Mouse (Mus musculus): ENCODE results near the gene Gm10447. TPM values are rescaled to one million over a fixed set of nuclear protein-coding genes. Genes with fewer than 3 reads are reported as not detected.

Gm10447 gene
- polyA plus RNA-seq, 1 experiment from 2014 or later = not detected

GRCm38 (mm10) chr11:53451361-53451760, 5.5 kb downstream of the Gm10447 start:
- H3K27ac ChIP-seq (ENCODE audit: low read length) = no peak overlapping the region
- no peaks in the 10 kb centered on the region for H3K9me3 ChIP-seq (ENCODE audit: control insufficient read depth, low read length)
- ATAC-seq = no peak
- H3K4me3 ChIP-seq (replicated peaks; ENCODE audit: low read length) = no peak overlapping the region
- no peak overlapping the region for H3K9ac ChIP-seq (replicated peaks; ENCODE audit: low read depth, low read length)
- H3K4me2 ChIP-seq (ENCODE audit: low read length) = no peak overlapping the region
- H3K27me3 ChIP-seq (replicated peaks; ENCODE audit: control insufficient read depth, insufficient read depth, low read length) = peaks cover 3% of the 10 kb centered on the region; the same call in 1 of the 2 replicates
- H3K36me3 ChIP-seq (ENCODE audit: control insufficient read depth, insufficient read depth) = no peaks in the 10 kb centered on the region
- no peaks in the 10 kb centered on the region for H3K4me1 ChIP-seq (replicated peaks; ENCODE audit: control insufficient read depth, insufficient read depth, low read length)
- 83% methylated on average over 2 of the region's 2 CpGs for WGBS

DNA sequence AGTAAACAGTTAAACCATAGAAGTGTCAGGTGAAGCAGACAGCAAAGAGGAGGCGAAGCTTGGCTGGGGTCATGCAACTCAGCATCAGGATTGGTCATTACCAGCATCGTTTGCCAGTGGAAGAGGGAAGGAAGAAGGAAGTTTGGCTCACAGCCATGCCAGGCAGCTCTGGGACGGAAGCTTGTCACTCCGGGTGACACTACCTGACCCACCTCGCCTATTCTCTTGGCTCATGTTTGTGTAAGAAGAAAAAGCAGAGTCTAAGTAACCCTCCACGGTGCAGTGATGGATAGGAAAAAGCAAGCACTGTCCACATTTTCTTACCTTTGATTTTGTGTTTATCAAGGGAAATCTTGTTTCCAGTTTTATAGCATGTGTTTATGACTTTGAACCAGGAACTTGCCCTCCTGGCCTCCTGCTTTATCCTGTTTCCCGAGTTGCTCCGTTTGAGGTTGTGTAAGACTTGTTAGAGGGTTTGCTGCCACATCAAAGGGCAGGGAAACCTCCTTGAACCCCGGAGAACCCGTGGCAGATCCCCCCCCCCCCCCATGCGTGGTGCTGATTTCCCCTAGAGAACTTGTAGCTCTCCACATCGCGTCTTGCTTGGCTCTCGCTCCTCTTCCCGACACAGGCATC, 6.7 kb downstream of the Gm10447 start:
- ATAC-seq = no peak
- no peak overlapping the region for H3K4me3 ChIP-seq (replicated peaks; ENCODE audit: low read length)
- H3K9ac ChIP-seq (replicated peaks; ENCODE audit: low read depth, low read length) = no peak overlapping the region
- H3K27ac ChIP-seq (ENCODE audit: low read length) = no peak overlapping the region
- no peaks in the 10 kb centered on the region for H3K4me1 ChIP-seq (replicated peaks; ENCODE audit: control insufficient read depth, insufficient read depth, low read length)
- no peaks in the 10 kb centered on the region for H3K36me3 ChIP-seq (ENCODE audit: control insufficient read depth, insufficient read depth)
- H3K27me3 ChIP-seq (replicated peaks; ENCODE audit: control insufficient read depth, insufficient read depth, low read length) = no peaks in the 10 kb centered on the region
- WGBS = 66% methylated on average over 15 of the region's 15 CpGs
- no peaks in the 10 kb centered on the region for H3K9me3 ChIP-seq (ENCODE audit: control insufficient read depth, low read length)
- no peak overlapping the region for H3K4me2 ChIP-seq (ENCODE audit: low read length)

DNA sequence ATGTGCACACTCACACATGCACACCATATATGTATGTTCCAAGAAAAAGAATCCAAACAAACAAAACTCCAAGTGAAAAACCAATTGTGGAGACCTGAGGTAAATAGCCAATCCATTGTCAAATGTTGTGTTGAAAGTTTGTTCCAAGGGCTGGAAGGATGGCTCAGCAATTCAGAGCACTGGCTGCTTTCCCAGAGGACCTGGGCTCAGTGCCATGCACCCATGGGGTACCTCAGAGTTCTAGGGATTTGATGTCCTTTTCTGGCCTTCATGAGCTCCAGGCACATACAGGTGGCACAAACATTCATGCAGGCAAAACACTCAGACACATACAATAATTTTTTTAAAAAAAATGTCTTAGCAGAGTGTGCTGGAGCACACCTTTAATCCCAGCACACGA, 8.4 kb downstream of the Gm10447 start:
- no peak overlapping the region for H3K27ac ChIP-seq (ENCODE audit: low read length)
- ATAC-seq = no peak
- no peak overlapping the region for H3K4me2 ChIP-seq (ENCODE audit: low read length)
- H3K4me3 ChIP-seq (replicated peaks; ENCODE audit: low read length) = no peak overlapping the region
- H3K9ac ChIP-seq (replicated peaks; ENCODE audit: low read depth, low read length) = no peak overlapping the region
- WGBS = 85% methylated on average over 1 of the region's 1 CpGs
- no peaks in the 10 kb centered on the region for H3K9me3 ChIP-seq (ENCODE audit: control insufficient read depth, low read length)
- H3K27me3 ChIP-seq (replicated peaks; ENCODE audit: control insufficient read depth, insufficient read depth, low read length) = no peaks in the 10 kb centered on the region
- no peaks in the 10 kb centered on the region for H3K4me1 ChIP-seq (replicated peaks; ENCODE audit: control insufficient read depth, insufficient read depth, low read length)
- H3K36me3 ChIP-seq (ENCODE audit: control insufficient read depth, insufficient read depth) = no peaks in the 10 kb centered on the region

GRCm38 (mm10) chr11:53447996-53448395, 8.9 kb downstream of the Gm10447 start:
- 90% methylated on average over 8 of the region's 8 CpGs for WGBS
- Histone ChIP-seq H3K4me1 (replicated peaks; ENCODE audit: control insufficient read depth, insufficient read depth, low read length) (no peaks in the 10 kb centered on the region), H3K4me2 (ENCODE audit: low read length) (no peak overlapping the region), H3K9me3 (ENCODE audit: control insufficient read depth, low read length) (no peaks in the 10 kb centered on the region), H3K27ac (ENCODE audit: low read length) (no peak overlapping the region), H3K9ac (replicated peaks; ENCODE audit: low read depth, low read length) (no peak overlapping the region), H3K27me3 (replicated peaks; ENCODE audit: control insufficient read depth, insufficient read depth, low read length) (no peaks in the 10 kb centered on the region), H3K4me3 (replicated peaks; ENCODE audit: low read length) (no peak overlapping the region), H3K36me3 (ENCODE audit: control insufficient read depth, insufficient read depth) (no peaks in the 10 kb centered on the region)
- ATAC-seq = no peak

GRCm38 (mm10) chr11:53446183-53446582, 10.7 kb downstream of the Gm10447 start:
- H3K4me3 ChIP-seq (replicated peaks; ENCODE audit: low read length) = no peak overlapping the region
- no peaks in the 10 kb centered on the region for H3K27me3 ChIP-seq (replicated peaks; ENCODE audit: control insufficient read depth, insufficient read depth, low read length)
- no peak overlapping the region for H3K4me2 ChIP-seq (ENCODE audit: low read length)
- H3K9me3 ChIP-seq (ENCODE audit: control insufficient read depth, low read length) = no peaks in the 10 kb centered on the region
- 91% methylated on average over 13 of the region's 13 CpGs for whole genome bisulfite sequencing
- H3K27ac ChIP-seq (ENCODE audit: low read length) = no peak overlapping the region
- no peak overlapping the region for H3K9ac ChIP-seq (replicated peaks; ENCODE audit: low read depth, low read length)
- no peaks in the 10 kb centered on the region for H3K4me1 ChIP-seq (replicated peaks; ENCODE audit: control insufficient read depth, insufficient read depth, low read length)
- no peak for ATAC-seq
- H3K36me3 ChIP-seq (ENCODE audit: control insufficient read depth, insufficient read depth) = no peaks in the 10 kb centered on the region

DNA sequence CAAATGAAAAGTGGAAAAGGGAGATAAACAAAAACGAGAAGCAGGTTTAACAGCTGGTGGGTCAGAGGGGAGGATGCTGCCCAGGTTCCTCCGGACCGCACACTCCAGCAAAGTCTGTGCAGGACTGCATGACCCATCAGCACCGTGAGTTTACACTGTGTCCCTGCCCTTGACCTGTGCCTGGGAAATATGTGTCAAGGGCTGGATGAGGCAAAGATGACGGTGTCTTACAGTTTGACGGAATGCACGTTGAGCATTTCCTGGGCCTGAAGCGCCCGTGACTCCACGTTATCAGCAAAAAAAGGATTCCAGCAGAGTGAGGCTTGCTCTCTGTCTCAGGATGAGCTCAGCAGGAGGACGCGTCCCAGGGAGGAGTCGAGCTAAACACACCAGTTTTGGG, 11.3 kb downstream of the Gm10447 start:
- Histone ChIP-seq H3K4me3 (replicated peaks; ENCODE audit: low read length) (no peak overlapping the region), H3K9ac (replicated peaks; ENCODE audit: low read depth, low read length) (no peak overlapping the region), H3K4me2 (ENCODE audit: low read length) (no peak overlapping the region), H3K9me3 (ENCODE audit: control insufficient read depth, low read length) (no peaks in the 10 kb centered on the region), H3K27ac (ENCODE audit: low read length) (no peak overlapping the region), H3K4me1 (replicated peaks; ENCODE audit: control insufficient read depth, insufficient read depth, low read length) (no peaks in the 10 kb centered on the region), H3K27me3 (replicated peaks; ENCODE audit: control insufficient read depth, insufficient read depth, low read length) (no peaks in the 10 kb centered on the region), H3K36me3 (ENCODE audit: control insufficient read depth, insufficient read depth) (no peaks in the 10 kb centered on the region)
- no peak for ATAC-seq
- WGBS = 65% methylated on average over 13 of the region's 13 CpGs

- no peak overlapping the region for H3K9ac ChIP-seq (replicated peaks; ENCODE audit: low read depth, low read length)
- no peak overlapping the region for H3K27ac ChIP-seq (ENCODE audit: low read length)
- no peak overlapping the region for H3K4me2 ChIP-seq (ENCODE audit: low read length)
- no peaks in the 10 kb centered on the region for H3K36me3 ChIP-seq (ENCODE audit: control insufficient read depth, insufficient read depth)
- ATAC-seq = no peak
- WGBS = 37% methylated on average over 6 of the region's 6 CpGs
- H3K4me3 ChIP-seq (replicated peaks; ENCODE audit: low read length) = no peak overlapping the region
- no peaks in the 10 kb centered on the region for H3K4me1 ChIP-seq (replicated peaks; ENCODE audit: control insufficient read depth, insufficient read depth, low read length)
- H3K27me3 ChIP-seq (replicated peaks; ENCODE audit: control insufficient read depth, insufficient read depth, low read length) = no peaks in the 10 kb centered on the region
- no peaks in the 10 kb centered on the region for H3K9me3 ChIP-seq (ENCODE audit: control insufficient read depth, low read length)
Observed at GRCm38 (mm10) chr11:53443861-53444260, 13.0 kb downstream of the Gm10447 start.

DNA sequence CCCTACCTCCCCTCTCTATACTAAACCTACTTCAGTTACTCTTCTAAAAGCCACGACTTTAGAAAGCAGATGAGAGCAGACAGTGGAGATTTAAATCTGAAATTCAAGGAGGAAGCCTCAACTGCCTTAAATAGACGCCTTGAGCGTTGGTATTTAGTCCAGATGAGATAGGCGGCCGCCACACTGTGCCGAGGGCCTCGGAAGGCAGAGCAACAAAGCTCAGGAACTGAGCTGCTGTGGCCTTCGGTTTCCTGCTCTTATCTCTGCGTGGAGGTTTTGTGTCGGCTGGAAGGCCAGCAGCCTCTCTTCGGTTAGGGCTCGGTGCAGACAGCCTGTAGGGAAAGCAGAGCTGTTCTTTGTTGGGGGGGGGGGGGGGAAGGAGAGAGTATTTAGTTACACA, 15.0 kb downstream of the Gm10447 start:
- Histone ChIP-seq H3K27me3 (replicated peaks; ENCODE audit: control insufficient read depth, insufficient read depth, low read length) (no peaks in the 10 kb centered on the region), H3K27ac (ENCODE audit: low read length) (no peak overlapping the region), H3K9me3 (ENCODE audit: control insufficient read depth, low read length) (no peaks in the 10 kb centered on the region), H3K4me1 (replicated peaks; ENCODE audit: control insufficient read depth, insufficient read depth, low read length) (no peaks in the 10 kb centered on the region), H3K4me2 (ENCODE audit: low read length) (no peak overlapping the region), H3K36me3 (ENCODE audit: control insufficient read depth, insufficient read depth) (no peaks in the 10 kb centered on the region), H3K4me3 (replicated peaks; ENCODE audit: low read length) (no peak overlapping the region), H3K9ac (replicated peaks; ENCODE audit: low read depth, low read length) (no peak overlapping the region)
- 64% methylated on average over 12 of the region's 12 CpGs for WGBS
- no peak for ATAC-seq

DNA sequence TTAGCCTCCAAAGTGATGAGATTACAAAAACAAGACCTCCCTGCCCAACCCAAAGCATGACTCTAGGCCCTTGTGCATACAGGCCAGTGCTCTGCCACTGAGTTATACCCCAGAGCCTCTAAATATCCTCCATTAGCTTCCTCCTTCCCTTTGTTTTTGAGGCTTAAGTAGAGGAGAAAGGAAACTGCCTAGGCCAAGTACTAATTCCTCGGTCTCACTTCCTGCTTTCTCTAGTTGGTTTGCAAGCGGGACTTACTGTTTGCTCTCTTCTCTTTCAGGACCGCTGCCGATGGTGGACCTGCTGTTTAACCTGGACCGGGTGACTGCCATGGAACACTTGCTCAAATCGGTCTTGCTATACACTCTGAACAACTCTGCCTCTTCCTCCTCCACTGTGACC, 20.6 kb downstream of the Gm10447 start:
- 86% methylated on average over 6 of the region's 6 CpGs for WGBS
- H3K27ac ChIP-seq (ENCODE audit: low read length) = no peak overlapping the region

DNA sequence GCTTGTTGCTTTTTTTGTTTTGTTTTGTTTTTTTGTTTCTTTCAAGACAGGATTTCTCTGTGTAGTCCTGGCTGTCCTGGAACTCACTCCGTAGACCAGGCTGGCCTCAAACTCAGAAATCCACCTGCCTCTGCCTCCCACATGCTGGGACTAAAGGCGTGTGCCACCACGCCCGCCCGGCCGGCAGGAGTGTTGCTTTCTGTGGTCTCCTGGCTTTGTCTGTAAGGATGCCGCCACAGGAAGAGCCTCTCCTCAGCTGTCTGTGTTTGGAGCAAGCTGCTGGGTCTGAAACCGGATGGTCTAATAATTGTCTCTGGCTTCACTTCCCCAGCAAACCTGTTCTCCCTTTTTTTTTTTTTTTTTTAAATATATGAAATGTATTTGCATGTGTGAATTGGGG, 21.4 kb downstream of the Gm10447 start:
- Histone ChIP-seq H3K4me3 (replicated peaks; ENCODE audit: low read length) (no peak overlapping the region), H3K9ac (replicated peaks; ENCODE audit: low read depth, low read length) (no peak overlapping the region), H3K4me2 (ENCODE audit: low read length) (no peak overlapping the region), H3K9me3 (ENCODE audit: control insufficient read depth, low read length) (no peaks in the 10 kb centered on the region), H3K27ac (ENCODE audit: low read length) (no peak overlapping the region), H3K27me3 (replicated peaks; ENCODE audit: control insufficient read depth, insufficient read depth, low read length) (no peaks in the 10 kb centered on the region), H3K4me1 (replicated peaks; ENCODE audit: control insufficient read depth, insufficient read depth, low read length) (peaks cover 5% of the 10 kb centered on the region), H3K36me3 (ENCODE audit: control insufficient read depth, insufficient read depth) (no peaks in the 10 kb centered on the region)
- 85% methylated on average over 8 of the region's 8 CpGs for WGBS
- ATAC-seq = no peak

More for the DNA sequence above, 20.6 kb downstream of the Gm10447 start:
- Histone ChIP-seq H3K9me3 (ENCODE audit: control insufficient read depth, low read length) (no peaks in the 10 kb centered on the region), H3K4me2 (ENCODE audit: low read length) (no peak overlapping the region), H3K36me3 (ENCODE audit: control insufficient read depth, insufficient read depth) (no peaks in the 10 kb centered on the region), H3K27me3 (replicated peaks; ENCODE audit: control insufficient read depth, insufficient read depth, low read length) (no peaks in the 10 kb centered on the region), H3K4me3 (replicated peaks; ENCODE audit: low read length) (no peak overlapping the region), H3K4me1 (replicated peaks; ENCODE audit: control insufficient read depth, insufficient read depth, low read length) (peaks cover 4% of the 10 kb centered on the region), H3K9ac (replicated peaks; ENCODE audit: low read depth, low read length) (no peak overlapping the region)
- no peak for ATAC-seq
